Mouse (Mus musculus): Measurements from ENCODE around the gene Rbm47. TPM values are rescaled to one million over a fixed set of nuclear protein-coding genes. Genes with fewer than 3 reads are reported as not detected.

Gene Rbm47
- polyA plus RNA-seq, 1 experiment = 156 TPM

DNA sequence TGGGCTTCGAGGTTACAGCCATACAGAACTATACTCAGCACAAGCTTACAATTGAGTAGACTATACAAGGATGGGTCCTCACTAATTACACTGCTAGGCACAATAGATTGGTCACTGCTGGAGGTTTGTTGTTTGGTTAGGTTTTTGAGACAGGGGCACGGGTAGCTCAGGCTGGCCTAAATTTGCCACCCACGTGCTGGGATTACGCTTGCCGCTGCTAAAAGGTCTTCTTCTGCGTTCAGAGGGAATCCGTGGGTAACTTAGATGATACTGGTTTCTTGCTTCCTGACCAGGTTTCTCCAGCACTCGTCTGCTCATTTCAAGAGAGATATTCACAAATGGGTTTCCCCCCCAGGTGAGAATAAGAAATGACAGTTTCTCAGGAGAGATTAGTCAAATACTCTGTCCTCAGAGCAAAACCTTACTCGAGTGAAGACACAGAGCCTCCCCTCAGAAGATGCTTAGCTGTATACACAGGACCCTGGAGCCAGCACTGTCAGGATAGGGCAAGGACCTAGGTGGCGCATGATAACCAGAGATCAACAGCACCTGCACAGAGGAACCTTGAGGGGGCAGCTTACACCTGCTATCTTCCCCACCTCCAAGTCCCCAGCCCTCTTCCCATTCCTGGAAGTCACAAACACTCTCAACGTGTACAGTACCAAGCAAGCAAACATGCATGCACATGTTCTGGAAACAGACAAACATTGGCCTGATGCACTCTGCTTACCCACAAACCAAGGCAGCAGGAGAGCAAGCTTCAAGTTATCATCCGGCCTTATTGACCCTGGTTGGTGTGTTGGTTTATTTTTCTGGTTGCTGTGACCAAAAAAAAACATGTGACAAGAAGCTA, 104.6 kb downstream of the Rbm47 start:
- no peak for DNase-seq
- no peak for TF ChIP-seq POLR2A (IDR thresholded peaks at IDR 0.05; ENCODE audit: low read depth, low read length)
- TF ChIP-seq CTCF (conservative IDR thresholded peaks at IDR 0.05; ENCODE audit: insufficient read depth, insufficient read length, low read depth, low read length) = peak; percentile 22; the same call in 1 of the 2 replicates
- H3K4me1 ChIP-seq (ENCODE audit: control insufficient read depth, insufficient read depth, low read length) = peaks cover 43% of the 10 kb centered on the region
- H3K4me3 ChIP-seq (ENCODE audit: insufficient read depth, low read depth, low read length) = no peak overlapping the region
- peaks cover 2% of the 10 kb centered on the region; the same call in 1 of the 2 replicates for H3K36me3 ChIP-seq (ENCODE audit: control insufficient read depth, insufficient read depth, low read length)
- H3K27me3 ChIP-seq (replicated peaks; ENCODE audit: control insufficient read depth, insufficient read depth, low read length) = no peaks in the 10 kb centered on the region
- peak overlapping the region; percentile 11 for H3K27ac ChIP-seq (ENCODE audit: insufficient read depth, low read depth, low read length)
- WGBS = 56% methylated on average over 12 of the region's 12 CpGs

DNA sequence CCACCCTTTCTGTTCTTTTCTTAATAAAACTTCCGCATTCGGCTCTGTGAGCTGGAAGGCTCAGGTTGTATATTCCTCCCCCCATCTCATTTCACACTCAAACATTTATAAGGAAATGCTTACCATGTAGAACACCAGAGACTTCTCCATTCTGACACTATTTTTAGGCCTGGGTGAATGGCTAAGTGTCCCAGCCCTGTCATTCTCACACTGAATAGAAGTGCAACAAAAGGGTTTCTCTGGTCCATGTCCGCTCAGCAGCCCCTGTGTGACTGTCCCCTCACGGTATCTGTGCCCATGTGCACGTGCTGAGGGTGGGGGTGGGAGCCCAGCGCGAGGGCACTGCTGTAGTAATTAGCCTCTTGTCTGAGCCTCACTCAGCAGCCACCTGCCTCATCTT, 105.7 kb downstream of the Rbm47 start:
- Histone ChIP-seq H3K27me3 (replicated peaks; ENCODE audit: control insufficient read depth, insufficient read depth, low read length) (no peaks in the 10 kb centered on the region), H3K4me3 (ENCODE audit: insufficient read depth, low read depth, low read length) (no peak overlapping the region), H3K27ac (ENCODE audit: insufficient read depth, low read depth, low read length) (peak overlapping the region; percentile 11), H3K4me1 (ENCODE audit: control insufficient read depth, insufficient read depth, low read length) (peaks cover 46% of the 10 kb centered on the region), H3K36me3 (ENCODE audit: control insufficient read depth, insufficient read depth, low read length) (peaks cover 2% of the 10 kb centered on the region; the same call in 1 of the 2 replicates)
- DNase-seq = no peak
- WGBS = 31% methylated on average over 7 of the region's 7 CpGs
- no peak for TF ChIP-seq CTCF (conservative IDR thresholded peaks at IDR 0.05; ENCODE audit: insufficient read depth, insufficient read length, low read depth, low read length)
- no peak for TF ChIP-seq POLR2A (IDR thresholded peaks at IDR 0.05; ENCODE audit: low read depth, low read length)

DNA sequence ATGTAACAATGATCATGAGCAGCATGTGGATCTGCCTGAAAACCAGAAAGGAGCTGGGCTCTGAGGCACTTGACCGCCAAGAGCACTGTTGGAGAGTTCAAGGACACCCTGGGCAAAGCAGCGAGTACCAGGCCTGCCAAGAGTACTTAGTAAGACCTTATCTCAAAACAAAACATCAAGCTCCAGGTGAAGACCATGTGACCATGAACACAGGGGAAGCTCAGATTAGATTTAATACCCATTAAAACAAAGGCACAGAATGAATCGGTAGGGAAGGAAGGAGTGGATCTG, 110.0 kb downstream of the Rbm47 start:
- H3K36me3 ChIP-seq (ENCODE audit: control insufficient read depth, insufficient read depth, low read length) = peaks cover 2% of the 10 kb centered on the region; the same call in 1 of the 2 replicates
- 23% methylated on average over 3 of the region's 3 CpGs for WGBS
- peaks cover 34% of the 10 kb centered on the region for H3K4me1 ChIP-seq (ENCODE audit: control insufficient read depth, insufficient read depth, low read length)
- no peak for TF ChIP-seq CTCF (conservative IDR thresholded peaks at IDR 0.05; ENCODE audit: insufficient read depth, insufficient read length, low read depth, low read length)
- no peak for TF ChIP-seq POLR2A (IDR thresholded peaks at IDR 0.05; ENCODE audit: low read depth, low read length)
- DNase-seq = peak; percentile 51
- no peaks in the 10 kb centered on the region for H3K27me3 ChIP-seq (replicated peaks; ENCODE audit: control insufficient read depth, insufficient read depth, low read length)
- H3K27ac ChIP-seq (ENCODE audit: insufficient read depth, low read depth, low read length) = peak overlapping the region; percentile 97
- H3K4me3 ChIP-seq (ENCODE audit: insufficient read depth, low read depth, low read length) = no peak overlapping the region

DNA sequence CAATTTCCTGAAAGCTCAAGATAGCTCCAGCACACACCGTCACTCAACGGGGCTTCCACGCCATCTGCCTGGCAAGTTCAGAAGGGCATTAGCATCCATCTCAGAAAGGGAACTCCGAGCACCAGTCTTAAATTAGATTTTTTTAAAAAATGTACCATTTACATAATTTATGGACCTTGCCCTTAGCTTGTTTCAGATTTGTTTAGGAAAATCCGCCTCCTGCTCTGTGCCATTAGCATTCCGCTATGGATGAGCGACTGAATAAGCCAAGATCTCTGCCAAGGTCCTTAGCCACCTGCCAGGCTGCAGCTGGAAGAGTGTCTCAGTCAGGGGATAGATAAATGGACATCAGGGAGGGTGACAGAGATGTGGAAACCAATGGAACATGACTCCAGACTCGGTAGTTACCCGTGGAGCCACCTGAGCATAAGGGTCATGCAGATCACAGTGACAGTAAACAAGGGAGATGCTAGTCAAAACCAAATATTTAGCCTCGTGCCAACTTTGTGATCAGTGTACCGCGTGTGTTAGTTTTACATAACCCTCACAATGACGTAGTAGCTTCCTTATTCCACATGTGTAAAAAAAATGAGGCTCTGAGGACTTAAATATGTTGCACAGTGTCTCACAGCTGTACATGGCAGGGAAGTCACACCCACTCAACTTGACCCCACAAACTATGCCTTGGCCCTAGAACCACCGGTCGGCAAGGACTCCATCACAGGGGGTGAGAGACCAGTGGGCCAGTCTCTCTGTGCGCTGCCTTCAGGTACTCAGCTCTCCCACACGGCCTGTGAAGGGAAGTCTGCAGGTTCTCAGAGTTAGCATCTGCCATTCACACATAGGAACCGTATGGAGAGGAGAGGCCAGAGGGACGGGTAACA, 110.6 kb downstream of the Rbm47 start:
- Histone ChIP-seq H3K4me3 (ENCODE audit: insufficient read depth, low read depth, low read length) (no peak overlapping the region), H3K27me3 (replicated peaks; ENCODE audit: control insufficient read depth, insufficient read depth, low read length) (no peaks in the 10 kb centered on the region), H3K4me1 (ENCODE audit: control insufficient read depth, insufficient read depth, low read length) (peaks cover 29% of the 10 kb centered on the region), H3K36me3 (ENCODE audit: control insufficient read depth, insufficient read depth, low read length) (peaks cover 2% of the 10 kb centered on the region; the same call in 1 of the 2 replicates), H3K27ac (ENCODE audit: insufficient read depth, low read depth, low read length) (peak overlapping the region; percentile 97)
- TF ChIP-seq POLR2A (IDR thresholded peaks at IDR 0.05; ENCODE audit: low read depth, low read length) = no peak
- 0 out of 2 replicates have a peak, but pooled peaks have one; percentile 26 for TF ChIP-seq CTCF (conservative IDR thresholded peaks at IDR 0.05; ENCODE audit: insufficient read depth, insufficient read length, low read depth, low read length)
- 27% methylated on average over 19 of the region's 19 CpGs for WGBS
- peak; percentile 90 for DNase-seq

DNA sequence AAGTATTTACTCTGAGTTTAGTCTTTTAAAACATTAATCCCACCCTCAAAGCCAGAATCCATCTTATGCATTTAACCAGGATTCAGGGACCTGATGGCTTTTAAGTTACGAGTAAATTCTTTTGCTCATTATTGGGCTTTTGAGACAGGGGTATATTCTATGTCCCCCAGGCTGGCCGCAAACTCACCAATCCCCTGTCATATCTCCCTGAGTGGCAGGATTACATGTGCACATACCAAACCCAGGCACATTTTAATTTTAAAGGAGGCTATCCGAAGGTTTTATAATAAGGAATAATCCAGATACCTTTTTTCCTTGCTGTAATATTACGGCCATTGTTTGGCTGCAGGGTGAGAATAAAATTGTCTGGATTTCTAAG, 111.3 kb downstream of the Rbm47 start:
- Histone ChIP-seq H3K27ac (ENCODE audit: insufficient read depth, low read depth, low read length) (peak overlapping the region; percentile 92), H3K4me1 (ENCODE audit: control insufficient read depth, insufficient read depth, low read length) (peaks cover 25% of the 10 kb centered on the region), H3K36me3 (ENCODE audit: control insufficient read depth, insufficient read depth, low read length) (peaks cover 2% of the 10 kb centered on the region; the same call in 1 of the 2 replicates), H3K4me3 (ENCODE audit: insufficient read depth, low read depth, low read length) (no peak overlapping the region), H3K27me3 (replicated peaks; ENCODE audit: control insufficient read depth, insufficient read depth, low read length) (no peaks in the 10 kb centered on the region)
- TF ChIP-seq POLR2A (IDR thresholded peaks at IDR 0.05; ENCODE audit: low read depth, low read length) = no peak
- TF ChIP-seq CTCF (conservative IDR thresholded peaks at IDR 0.05; ENCODE audit: insufficient read depth, insufficient read length, low read depth, low read length) = no peak
- no peak for DNase-seq
- WGBS = 38% methylated on average over 4 of the region's 4 CpGs

DNA sequence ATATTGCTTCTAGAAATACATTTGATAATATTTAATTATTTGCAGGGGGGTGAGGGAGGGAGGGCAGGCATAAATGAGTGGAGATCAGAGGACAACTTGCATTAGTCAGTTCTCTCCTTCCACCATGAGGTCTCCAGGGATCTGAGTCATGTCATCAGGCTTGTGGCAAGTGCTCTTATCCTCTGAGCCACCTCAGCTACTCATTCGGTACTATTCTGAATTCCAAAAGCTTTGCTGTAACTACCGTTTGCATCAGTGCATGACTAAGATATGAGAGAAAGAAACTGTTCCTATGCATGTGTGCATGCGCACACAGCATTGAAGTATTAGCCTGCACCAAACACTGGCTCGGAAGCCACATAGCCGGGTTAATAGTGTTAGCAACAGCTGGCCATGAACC, 114.1 kb downstream of the Rbm47 start:
- TF ChIP-seq CTCF (conservative IDR thresholded peaks at IDR 0.05; ENCODE audit: insufficient read depth, insufficient read length, low read depth, low read length) (no peak), POLR2A (IDR thresholded peaks at IDR 0.05; ENCODE audit: low read depth, low read length) (no peak)
- 44% methylated on average over 5 of the region's 5 CpGs for WGBS
- Histone ChIP-seq H3K27ac (ENCODE audit: insufficient read depth, low read depth, low read length) (peak overlapping the region; percentile 6; the same call in 1 of the 2 replicates), H3K27me3 (replicated peaks; ENCODE audit: control insufficient read depth, insufficient read depth, low read length) (no peaks in the 10 kb centered on the region), H3K4me3 (ENCODE audit: insufficient read depth, low read depth, low read length) (no peak overlapping the region), H3K4me1 (ENCODE audit: control insufficient read depth, insufficient read depth, low read length) (peaks cover 18% of the 10 kb centered on the region), H3K36me3 (ENCODE audit: control insufficient read depth, insufficient read depth, low read length) (no peaks in the 10 kb centered on the region)
- DNase-seq = no peak

Measured in kidney, adult 2 months (tissue).